Mouse (Mus musculus) MEL (cell line): ENCODE results near the gene Cactin. TPM values are rescaled to one million over a fixed set of nuclear protein-coding genes. Genes with fewer than 3 reads are reported as not detected.
A peak's percentile ranks its signal among the peaks of the same experiment; 100 is the strongest.

Experiments used
- DNase-seq: peaks from one replicate; pipeline ENCODE4 v3.0.0; 2011; ENCODE audit warnings: low read depth, low spot score
- H3K27ac ChIP-seq: 2 replicates; pipeline ENCODE4 v1.5.1; 2012; ENCODE audit warnings: low read depth, mild to moderate bottlenecking, control low read depth, low read length, moderate library complexity; ENCODE audit not compliant: control insufficient read depth
- H3K27me3 ChIP-seq, 2 experiments: fragments of 150-350 bp in 1 of 2; sonication (generic) in 1 of 2; 2 replicates each; pipeline ENCODE4 v1.6.1; 2012; ENCODE audit warnings: low read length in 2 of 2, mild to moderate bottlenecking in 2 of 2, improper control_type of control experiment in 1 of 2, moderate library complexity in 1 of 2; ENCODE audit not compliant: insufficient read depth in 2 of 2, control insufficient read depth in 1 of 2
- H3K36me3 ChIP-seq, 2 experiments: 2 replicates each; pipeline ENCODE4 v1.6.1; 2012 to 2014; ENCODE audit warnings: low read length in 2 of 2, improper control_type of control experiment in 1 of 2, inconsistent platforms in 1 of 2, mild to moderate bottlenecking in 1 of 2; ENCODE audit not compliant: insufficient read depth in 2 of 2, control insufficient read depth in 1 of 2
- H3K4me1 ChIP-seq, 2 experiments: fragments of 150-350 bp in 1 of 2; sonication (generic) in 1 of 2; 2 replicates each; pipeline ENCODE4 v1.6.1; 2012; ENCODE audit warnings: low read length in 2 of 2, improper control_type of control experiment in 1 of 2, mild to moderate bottlenecking in 1 of 2; ENCODE audit not compliant: insufficient read depth in 2 of 2, control insufficient read depth in 1 of 2
- H3K4me3 ChIP-seq, 2 experiments: fragments of 150-350 bp in 1 of 2; sonication (generic) in 1 of 2; 2 replicates each; pipeline ENCODE4 v1.5.1; 2012; ENCODE audit warnings: low read depth in 2 of 2, low read length in 2 of 2, mild to moderate bottlenecking in 2 of 2, moderate library complexity in 2 of 2, control low read depth in 1 of 2, improper control_type of control experiment in 1 of 2; ENCODE audit not compliant: control insufficient read depth in 1 of 2, insufficient read depth in 1 of 2
- H3K79me2 ChIP-seq: 2 replicates; pipeline ENCODE4 v1.6.1; 2012; ENCODE audit warnings: mild to moderate bottlenecking, low read length, moderate library complexity; ENCODE audit not compliant: control insufficient read depth, poor library complexity, insufficient read depth
- H3K9ac ChIP-seq: 2 replicates; pipeline ENCODE4 v1.6.1; 2012; ENCODE audit warnings: low read depth, mild to moderate bottlenecking, control low read depth, low read length, moderate library complexity; ENCODE audit not compliant: control insufficient read depth, poor library complexity, severe bottlenecking
- H3K9me3 ChIP-seq: fragments of 150-350 bp; sonication (generic); replicated peaks from 2 replicates; pipeline ENCODE4 v1.6.1; 2012; ENCODE audit warnings: mild to moderate bottlenecking, low read length, improper control_type of control experiment, moderate library complexity; ENCODE audit not compliant: insufficient read depth
- CHD2 ChIP-seq: IDR thresholded peaks from 2 replicates; pipeline ENCODE4 v1.6.1; 2011; ENCODE audit warnings: low read length, improper control_type of control experiment
- CTCF ChIP-seq, 3 experiments: IDR thresholded peaks in 2 of 3; conservative IDR thresholded peaks in 1 of 3; 2 replicates each; pipeline ENCODE4 v1.5.1; 2011 to 2012; ENCODE audit warnings: low read length in 3 of 3, low read depth in 2 of 3, mild to moderate bottlenecking in 2 of 3, improper control_type of control experiment in 1 of 3, inconsistent platforms in 1 of 3, mixed read lengths in 1 of 3, moderate library complexity in 1 of 3; ENCODE audit not compliant: control insufficient read depth in 1 of 3, insufficient read depth in 1 of 3, poor library complexity in 1 of 3, severe bottlenecking in 1 of 3
- E2F4 ChIP-seq: IDR thresholded peaks from 2 replicates; pipeline ENCODE4 v1.6.1; 2011; ENCODE audit warnings: low read depth, low read length, improper control_type of control experiment, borderline replicate concordance
- ELF1 ChIP-seq: IDR thresholded peaks from 2 replicates; pipeline ENCODE4 v1.6.1; 2014; ENCODE audit warnings: low read depth, mild to moderate bottlenecking, inconsistent platforms, low read length, improper control_type of control experiment, moderate library complexity
- GABPA ChIP-seq: IDR thresholded peaks from 2 replicates; pipeline ENCODE4 v1.6.1; 2012; ENCODE audit warnings: low read depth, mild to moderate bottlenecking, inconsistent platforms, low read length, improper control_type of control experiment, moderate library complexity
- JUND ChIP-seq: IDR thresholded peaks from 2 replicates; pipeline ENCODE4 v1.6.1; 2011; ENCODE audit warnings: low read depth, mild to moderate bottlenecking, improper control_type of control experiment, low read length
- KAT2A ChIP-seq: conservative IDR thresholded peaks from 2 replicates; pipeline ENCODE4 v1.6.1; 2012; ENCODE audit warnings: low read depth, low read length, improper control_type of control experiment, inconsistent platforms
- MAFK ChIP-seq: IDR thresholded peaks from 2 replicates; pipeline ENCODE4 v1.6.1; 2011; ENCODE audit warnings: low read depth, mild to moderate bottlenecking, low read length, improper control_type of control experiment, borderline replicate concordance
- MAX ChIP-seq: IDR thresholded peaks from 2 replicates; pipeline ENCODE4 v1.6.1; 2011; ENCODE audit warnings: low read length, improper control_type of control experiment
- MAZ ChIP-seq: IDR thresholded peaks from 2 replicates; pipeline ENCODE4 v1.6.1; 2012; ENCODE audit warnings: low read depth, mild to moderate bottlenecking, inconsistent platforms, low read length, improper control_type of control experiment
- MEF2A ChIP-seq: IDR thresholded peaks from 2 replicates; pipeline ENCODE4 v1.6.1; 2014; ENCODE audit warnings: low read depth, mild to moderate bottlenecking, inconsistent platforms, low read length, improper control_type of control experiment; ENCODE audit not compliant: poor library complexity, insufficient replicate concordance, severe bottlenecking; ENCODE audit errors: extremely low read depth
- MYB ChIP-seq: IDR thresholded peaks from 2 replicates; pipeline ENCODE4 v1.6.1; 2011; ENCODE audit warnings: mild to moderate bottlenecking, low read depth, low read length, improper control_type of control experiment
- MYC ChIP-seq: IDR thresholded peaks from 2 replicates; pipeline ENCODE4 v1.6.1; 2011; ENCODE audit warnings: low read depth, mild to moderate bottlenecking, low read length, improper control_type of control experiment, moderate library complexity
- POLR2A ChIP-seq, 2 experiments: IDR thresholded peaks; 2 replicates each; pipeline ENCODE4 v1.6.1; 2011 to 2012; ENCODE audit warnings: low read length in 2 of 2, mild to moderate bottlenecking in 2 of 2, control low read depth in 1 of 2, improper control_type of control experiment in 1 of 2, low read depth in 1 of 2, moderate library complexity in 1 of 2; ENCODE audit not compliant: control insufficient read depth in 1 of 2, insufficient read depth in 1 of 2, poor library complexity in 1 of 2
- POLR2AphosphoS5 ChIP-seq: IDR thresholded peaks from 2 replicates; pipeline ENCODE4 v1.6.1; 2012; ENCODE audit warnings: low read depth, borderline replicate concordance, mild to moderate bottlenecking, inconsistent platforms, low read length, moderate library complexity, mixed read lengths
- RAD21 ChIP-seq: IDR thresholded peaks from 2 replicates; pipeline ENCODE4 v1.6.1; 2011; ENCODE audit warnings: mild to moderate bottlenecking, low read depth, low read length, improper control_type of control experiment
- SIN3A ChIP-seq: IDR thresholded peaks from 2 replicates; pipeline ENCODE4 v1.6.1; 2012; ENCODE audit warnings: low read length, improper control_type of control experiment, inconsistent platforms
- SMC3 ChIP-seq: IDR thresholded peaks from 2 replicates; pipeline ENCODE4 v1.6.1; 2011; ENCODE audit warnings: low read depth, low read length, improper control_type of control experiment
- TAL1 ChIP-seq: IDR thresholded peaks from 2 replicates; pipeline ENCODE4 v1.6.1; 2012; ENCODE audit warnings: mild to moderate bottlenecking, inconsistent platforms, low read length, moderate library complexity, mixed read lengths
- TBP ChIP-seq: IDR thresholded peaks from 2 replicates; pipeline ENCODE4 v1.8.0; 2011; ENCODE audit warnings: low read depth, low read length, improper control_type of control experiment
- TCF12 ChIP-seq: IDR thresholded peaks from 2 replicates; pipeline ENCODE4 v1.6.1; 2014; ENCODE audit warnings: low read depth, mild to moderate bottlenecking, inconsistent platforms, low read length, improper control_type of control experiment, moderate library complexity
- UBTF ChIP-seq: IDR thresholded peaks from 2 replicates; pipeline ENCODE4 v1.6.1; 2012; ENCODE audit warnings: low read depth, mild to moderate bottlenecking, inconsistent platforms, low read length, improper control_type of control experiment, moderate library complexity, borderline replicate concordance; ENCODE audit not compliant: insufficient read depth
- USF1 ChIP-seq: IDR thresholded peaks from 2 replicates; pipeline ENCODE4 v1.6.1; 2014; ENCODE audit warnings: low read depth, mild to moderate bottlenecking, inconsistent platforms, low read length, improper control_type of control experiment, moderate library complexity
- USF2 ChIP-seq, 2 experiments: IDR thresholded peaks; 2 replicates each; pipeline ENCODE4 v1.6.1; 2011 to 2012; ENCODE audit warnings: improper control_type of control experiment in 2 of 2, low read length in 2 of 2, borderline replicate concordance in 1 of 2, inconsistent platforms in 1 of 2, low read depth in 1 of 2, mild to moderate bottlenecking in 1 of 2; ENCODE audit not compliant: insufficient read depth in 1 of 2
- ZC3H11A ChIP-seq: IDR thresholded peaks from 2 replicates; pipeline ENCODE4 v1.6.1; 2012; ENCODE audit warnings: low read depth, mild to moderate bottlenecking, inconsistent platforms, low read length, improper control_type of control experiment
- ZKSCAN1 ChIP-seq: IDR thresholded peaks from 2 replicates; pipeline ENCODE4 v1.6.1; 2012; ENCODE audit warnings: low read depth, mild to moderate bottlenecking, inconsistent platforms, low read length, improper control_type of control experiment, moderate library complexity
- ZMIZ1 ChIP-seq: IDR thresholded peaks from 2 replicates; pipeline ENCODE4 v1.6.1; 2012; ENCODE audit warnings: low read depth, mild to moderate bottlenecking, inconsistent platforms, low read length, improper control_type of control experiment, moderate library complexity
- ZNF384 ChIP-seq: IDR thresholded peaks from 2 replicates; pipeline ENCODE4 v1.6.1; 2012; ENCODE audit warnings: low read depth, mild to moderate bottlenecking, inconsistent platforms, low read length, improper control_type of control experiment
- polyA plus RNA-seq, 2 experiments: library from polyadenylated mRNA; stranded (reverse) in 1 of 2; unstranded in 1 of 2; fragments of >175 nt in 1 of 2; fragments of >200 nt in 1 of 2; gene quantifications; 2 replicates each; pipeline versions ENCODE4 v1.2.1 to v1.2.4; 2012; ENCODE audit warnings: low replicate concordance in 2 of 2, low read depth in 1 of 2; ENCODE audit not compliant: insufficient read length in 2 of 2, insufficient read depth in 1 of 2, missing spikeins in 1 of 2
- total RNA-seq: library from RNA; depleted of rRNA; stranded (reverse); fragments of 300-350 nt; gene quantifications from 2 replicates; pipeline ENCODE4 v1.2.3, GENCODE M21; 2012

Gene Cactin
- total and polyA plus RNA-seq, 3 experiments = 47.6 to 66.8 TPM; not detected in 1

DNA sequence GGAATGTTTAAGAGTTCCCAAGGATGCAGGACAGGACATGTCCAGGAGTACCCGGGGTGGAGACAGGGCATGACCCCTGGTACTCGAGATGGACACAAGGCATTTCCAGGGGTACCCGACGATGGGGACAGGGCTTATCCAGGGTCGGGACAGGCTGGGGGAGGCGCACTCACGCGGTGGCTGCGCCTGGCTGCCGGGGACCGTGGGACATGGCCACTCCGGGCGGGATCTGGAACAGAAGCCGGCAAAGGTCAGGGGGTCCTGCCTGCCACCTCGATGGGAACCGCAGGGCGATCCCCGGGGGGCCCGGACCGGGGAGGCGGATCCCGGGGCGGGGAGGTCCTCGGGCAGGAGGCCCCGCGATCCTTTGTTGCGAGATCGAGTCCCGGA lies 29.1 kb downstream of the Cactin start:
- H3K27ac ChIP-seq = peak overlapping the region; percentile 56
- no peaks in the 10 kb centered on the region for H3K27me3 ChIP-seq
- peaks cover 0 to 12% of the 10 kb centered on the region in 2 experiments; a peak in 2 of 4 replicates for H3K36me3 ChIP-seq
- peaks cover 4% of the 10 kb centered on the region; the same call in 1 of the 2 replicates for H3K79me2 ChIP-seq
- H3K9ac ChIP-seq = peak overlapping the region; percentile 84
- peak overlapping the region; percentile 81 to 94 for H3K4me3 ChIP-seq
- peaks cover 10 to 14% of the 10 kb centered on the region in 2 experiments; a peak in 3 of 4 replicates for H3K4me1 ChIP-seq
- DNase-seq = no peak
- no peaks in the 10 kb centered on the region for H3K9me3 ChIP-seq
- 0 out of 2 replicates have a peak, but pooled peaks have one; percentile 26 for TF ChIP-seq UBTF
- TF ChIP-seq POLR2A (IDR thresholded peaks at IDR 0.05; ENCODE audit: control insufficient read depth in 1 of 2, insufficient read depth in 1 of 2, low read depth in 1 of 2, low read length in 2 of 2, poor library complexity in 1 of 2) = 0 out of 4 replicates have a peak, but pooled peaks of 1 of the 2 experiments have one; percentile 12
- TF ChIP-seq CHD2 = no peak

DNA sequence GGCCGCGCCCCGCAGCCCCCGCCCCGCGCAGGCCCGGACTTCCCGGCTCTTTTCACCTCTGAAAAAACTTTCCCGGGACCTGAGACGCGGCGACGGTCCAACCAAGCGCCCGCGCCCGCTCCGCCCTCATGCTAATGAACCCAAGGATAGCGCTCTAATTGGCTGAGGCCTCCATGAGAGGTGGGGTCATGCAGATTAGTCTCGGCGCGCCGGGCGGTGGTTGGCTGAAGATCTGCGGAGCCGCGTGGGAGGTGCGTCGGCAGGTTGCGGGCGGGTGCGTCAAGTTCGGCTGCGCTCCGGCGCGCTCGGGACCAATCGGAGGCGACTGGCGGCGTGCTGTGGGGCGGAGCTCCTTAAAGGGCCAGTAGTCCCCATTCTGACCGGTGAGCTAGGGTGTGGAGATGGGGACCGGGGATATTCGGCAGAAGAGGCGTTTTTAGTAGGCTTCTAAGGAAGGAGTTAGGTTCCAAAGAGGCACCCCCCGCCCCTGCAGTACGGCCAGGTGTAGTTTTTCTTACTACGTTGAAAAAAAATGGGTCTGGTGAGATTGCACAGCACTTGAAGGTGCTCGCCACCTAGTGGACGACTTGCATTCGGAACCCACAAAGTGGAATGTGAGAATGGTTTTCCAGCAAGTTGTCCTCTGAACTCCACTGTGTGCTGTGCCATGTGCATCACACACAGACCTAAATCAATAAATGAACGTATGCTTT lies 29.6 kb downstream of the Cactin start, which contains the start of gene Hmg20b:
Hmg20b (minus strand) TSS at position 130 of the 713 bp plus-strand sequence.
- peak within 1 kb of the TSS; percentile 86 for H3K27ac ChIP-seq
- H3K36me3 ChIP-seq = peaks cover 0 to 14% of the 10 kb centered on the region in 2 experiments; a peak in 2 of 4 replicates
- peak within 1 kb of the TSS; percentile 84 for H3K9ac ChIP-seq
- H3K79me2 ChIP-seq = peaks cover 4% of the 10 kb centered on the region; the same call in 1 of the 2 replicates
- peak; percentile 100 for DNase-seq
- no peaks in the 10 kb centered on the region for H3K27me3 ChIP-seq
- no peaks in the 10 kb centered on the region for H3K9me3 ChIP-seq
- H3K4me1 ChIP-seq = peaks cover 8 to 13% of the 10 kb centered on the region in 2 experiments; a peak in 3 of 4 replicates
- peak within 1 kb of the TSS; percentile 81 to 94 for H3K4me3 ChIP-seq
- TF ChIP-seq MAFK (no peak), ELF1 (peak; percentile 62), UBTF (no peak), MAX (peak; percentile 56; the same call in 1 of the 2 replicates), MAZ (peak; percentile 63), ZKSCAN1 (no peak), ZNF384 (peak; percentile 87), GABPA (no peak), USF2 (IDR thresholded peaks at IDR 0.05; ENCODE audit: borderline replicate concordance in 1 of 2, insufficient read depth in 1 of 2, low read depth in 1 of 2, low read length in 2 of 2) (no peak), ZMIZ1 (0 out of 2 replicates have a peak, but pooled peaks have one; percentile 13), JUND (no peak), TAL1 (no peak), RAD21 (peak; percentile 35), SMC3 (peak; percentile 55), POLR2A (IDR thresholded peaks at IDR 0.05; ENCODE audit: control insufficient read depth in 1 of 2, insufficient read depth in 1 of 2, low read depth in 1 of 2, low read length in 2 of 2, poor library complexity in 1 of 2) (peak; percentile 31 to 49; a peak in 2 of 4 replicates), ZC3H11A (0 out of 2 replicates have a peak, but pooled peaks have one; percentile 10), TCF12 (0 out of 2 replicates have a peak, but pooled peaks have one; percentile 4), SIN3A (peak; percentile 60), CTCF (IDR thresholded peaks at IDR 0.05 in 2 of 3, conservative IDR thresholded peaks at IDR 0.05 in 1 of 3; ENCODE audit: control insufficient read depth in 1 of 3, insufficient read depth in 1 of 3, low read depth in 2 of 3, low read length in 3 of 3, poor library complexity in 1 of 3, severe bottlenecking in 1 of 3) (peak; percentile 71 to 81 (median 79)), MEF2A (no peak), POLR2AphosphoS5 (no peak), KAT2A (peak; percentile 69; the same call in 1 of the 2 replicates), USF1 (peak; percentile 47), MYC (peak; percentile 86), MYB (no peak), E2F4 (no peak), TBP (peak; percentile 79; the same call in 1 of the 2 replicates)
